Mouse (Mus musculus) midbrain, embryonic 15.5 days (tissue): ENCODE measurements around the gene Mpzl1. TPM values are rescaled to one million over a fixed set of nuclear protein-coding genes. Genes with fewer than 3 reads are reported as not detected.

Experiments
- ATAC-seq: fragments of 200-750 bp; cut with Nextera tagmentation; replicated peaks from 2 replicates; pipeline ENCODE4 v1.8.0; 2017; ENCODE audit warnings: moderate TSS enrichment
- H3K27ac ChIP-seq: fragments of 300-500 bp; sonication (generic); 2 replicates; pipeline ENCODE4 v1.5.1; 2015; ENCODE audit warnings: mild to moderate bottlenecking, inconsistent platforms
- H3K27me3 ChIP-seq: fragments of 300-500 bp; sonication (generic); replicated peaks from 2 replicates; pipeline ENCODE4 v1.6.1; 2015; ENCODE audit warnings: inconsistent platforms
- H3K36me3 ChIP-seq: fragments of 300-500 bp; sonication (generic); replicated peaks from 2 replicates; pipeline ENCODE4 v1.6.1; 2015; ENCODE audit warnings: inconsistent platforms
- H3K4me1 ChIP-seq: fragments of 300-500 bp; sonication (generic); 2 replicates; pipeline ENCODE4 v1.6.1; 2015; ENCODE audit warnings: inconsistent platforms
- H3K4me2 ChIP-seq: fragments of 300-500 bp; sonication (generic); 2 replicates; pipeline ENCODE4 v1.6.1; 2015; ENCODE audit warnings: inconsistent platforms, mild to moderate bottlenecking, moderate library complexity
- H3K4me3 ChIP-seq: fragments of 300-500 bp; sonication (generic); 2 replicates; pipeline ENCODE4 v1.5.1; 2015; ENCODE audit warnings: mild to moderate bottlenecking, inconsistent platforms
- H3K9ac ChIP-seq: fragments of 300-500 bp; sonication (generic); 2 replicates; pipeline ENCODE4 v1.6.1; 2015; ENCODE audit warnings: mild to moderate bottlenecking, inconsistent platforms
- H3K9me3 ChIP-seq: fragments of 300-500 bp; sonication (generic); 2 replicates; pipeline ENCODE4 v1.6.1; 2016; ENCODE audit warnings: inconsistent platforms
- WGBS: fragments of 180-500 bp; shearing (Covaris S2); methylation state at CpG from one replicate; pipeline ENCODE4 v1.1.7; 2015; ENCODE audit warnings: mixed read lengths; 5-methylcytosine and 5-hydroxymethylcytosine counted together
- polyA plus RNA-seq: library from polyadenylated mRNA; unstranded; fragments of >200 nt; fragmentation: Nextera tagmentation; extraction: Ambion mirVana; gene quantifications from 2 replicates; pipeline ENCODE4 v1.2.1, GENCODE M21; 2015

The Mpzl1 gene
- polyA plus RNA-seq, 1 experiment from 2014 or later = 156 TPM

DNA sequence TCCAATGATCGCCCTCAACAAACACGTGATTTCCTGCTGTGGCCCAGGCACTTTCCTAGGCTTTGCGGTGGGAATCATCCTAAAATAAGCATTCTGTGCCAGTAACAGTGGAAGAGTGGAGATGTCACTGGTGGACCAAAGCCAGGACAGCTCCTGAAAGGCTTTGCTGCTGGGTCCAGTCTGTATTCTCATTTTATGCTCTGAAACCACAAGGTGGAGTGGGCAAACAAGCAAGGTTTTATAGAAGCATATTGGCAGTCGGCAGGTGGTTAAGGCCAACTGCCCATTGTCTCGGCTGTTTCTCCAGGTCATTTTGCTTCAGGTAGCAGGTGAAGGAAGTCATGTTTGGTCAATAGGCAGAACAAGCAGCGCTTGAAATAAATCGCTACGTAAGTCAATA lies 3.2 kb downstream of the Mpzl1 start:
- Histone ChIP-seq H3K4me1 (peaks cover 50% of the 10 kb centered on the region), H3K9me3 (no peaks in the 10 kb centered on the region), H3K4me2 (no peak overlapping the region), H3K9ac (no peak overlapping the region), H3K36me3 (no peaks in the 10 kb centered on the region), H3K4me3 (no peak overlapping the region), H3K27me3 (no peaks in the 10 kb centered on the region), H3K27ac (no peak overlapping the region)
- ATAC-seq = no peak
- 83% methylated on average over 8 of the region's 8 CpGs for WGBS

DNA sequence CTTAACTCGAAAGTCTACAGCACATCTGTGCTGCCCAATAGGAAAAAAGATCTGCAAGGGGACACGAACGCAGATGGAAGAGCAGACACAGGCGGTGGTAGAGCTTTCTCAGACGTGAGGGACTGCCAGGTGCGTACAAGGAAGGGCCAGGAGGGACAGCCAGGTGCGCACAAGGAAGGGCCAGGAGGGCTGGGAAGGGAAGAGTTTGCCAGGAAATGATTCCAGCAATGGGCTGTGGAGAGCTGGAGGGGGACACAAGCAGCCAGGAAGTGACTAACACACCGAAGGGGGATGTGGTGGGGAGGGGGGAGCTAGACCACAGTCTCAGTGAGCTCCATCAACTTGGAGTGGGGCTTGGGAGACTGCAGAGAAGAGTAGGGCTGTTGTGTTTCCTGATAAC lies 4.4 kb downstream of the Mpzl1 start:
- Histone ChIP-seq H3K9ac (no peak overlapping the region), H3K4me3 (no peak overlapping the region), H3K4me2 (no peak overlapping the region), H3K27ac (no peak overlapping the region), H3K9me3 (no peaks in the 10 kb centered on the region), H3K27me3 (no peaks in the 10 kb centered on the region), H3K4me1 (peaks cover 46% of the 10 kb centered on the region), H3K36me3 (no peaks in the 10 kb centered on the region)
- 28% methylated on average over 8 of the region's 8 CpGs for WGBS
- ATAC-seq = no peak

DNA sequence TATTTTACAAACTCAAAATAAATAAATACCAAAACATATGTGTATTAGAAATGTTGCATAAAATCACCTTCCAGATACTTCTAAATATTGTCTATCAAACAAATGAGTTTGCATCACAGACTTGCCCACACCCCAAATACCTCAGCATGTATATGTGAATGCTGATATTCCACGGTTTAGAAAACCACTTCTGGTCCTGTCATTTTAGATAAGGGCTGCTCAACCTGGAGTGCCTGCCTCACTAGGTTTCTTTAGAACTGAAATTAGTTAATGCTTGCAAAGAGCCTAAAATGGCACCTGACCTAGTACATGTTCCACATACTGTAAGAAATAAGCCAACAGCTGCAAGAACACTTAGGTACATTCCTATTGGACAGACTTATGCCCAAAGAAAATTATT lies 5.7 kb downstream of the Mpzl1 start:
- H3K4me3 ChIP-seq = no peak overlapping the region
- no peak overlapping the region for H3K27ac ChIP-seq
- no peaks in the 10 kb centered on the region for H3K9me3 ChIP-seq
- H3K4me2 ChIP-seq = no peak overlapping the region
- no peaks in the 10 kb centered on the region for H3K36me3 ChIP-seq
- peaks cover 43% of the 10 kb centered on the region for H3K4me1 ChIP-seq
- H3K9ac ChIP-seq = no peak overlapping the region
- WGBS = 91% methylated on average over 1 of the region's 1 CpGs
- H3K27me3 ChIP-seq = no peaks in the 10 kb centered on the region
- no peak for ATAC-seq

DNA sequence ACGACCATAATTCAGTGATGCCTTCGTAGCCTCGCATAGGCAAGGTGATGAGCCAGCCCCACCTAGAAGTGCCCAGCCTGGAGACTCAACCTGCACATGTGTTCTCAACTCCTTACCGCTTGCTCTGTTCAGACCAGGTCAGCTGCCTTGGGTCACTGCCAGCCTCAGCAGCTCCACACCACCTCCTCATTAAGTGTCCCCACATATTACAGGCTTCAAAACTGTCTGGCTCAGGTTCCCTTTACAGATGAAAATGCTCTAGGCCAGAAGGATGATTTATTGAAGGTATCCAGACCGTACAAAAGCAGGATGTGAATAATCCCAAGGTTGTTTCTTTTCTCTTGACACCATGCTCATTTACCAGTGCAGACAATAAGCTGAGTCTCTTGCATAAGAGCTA lies 8.4 kb downstream of the Mpzl1 start:
- Histone ChIP-seq H3K27me3 (no peaks in the 10 kb centered on the region), H3K4me2 (no peak overlapping the region), H3K27ac (no peak overlapping the region), H3K9me3 (no peaks in the 10 kb centered on the region), H3K4me1 (peaks cover 23% of the 10 kb centered on the region), H3K9ac (no peak overlapping the region), H3K36me3 (no peaks in the 10 kb centered on the region), H3K4me3 (no peak overlapping the region)
- ATAC-seq = no peak
- 86% methylated on average over 5 of the region's 5 CpGs for WGBS

DNA sequence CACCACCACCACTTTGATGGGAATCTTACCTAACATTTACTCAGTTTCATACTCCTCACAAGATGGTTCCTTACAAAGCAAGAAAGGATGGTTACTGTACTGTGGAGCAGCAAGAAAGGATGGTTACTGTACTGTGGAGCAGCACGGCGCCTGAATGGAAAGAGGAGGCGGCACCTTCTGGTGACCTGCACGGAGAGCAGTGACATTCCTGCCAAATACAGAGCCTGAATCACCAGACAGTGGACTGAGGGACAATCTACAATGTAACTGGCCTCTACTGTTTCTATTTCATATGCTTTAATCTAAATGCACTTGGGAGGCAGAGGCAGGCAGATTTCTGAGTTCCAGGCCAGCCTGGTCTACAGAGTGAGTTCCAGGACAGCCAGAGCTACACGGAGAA lies 9.3 kb downstream of the Mpzl1 start:
- Histone ChIP-seq H3K4me2 (no peak overlapping the region), H3K9ac (no peak overlapping the region), H3K4me3 (no peak overlapping the region), H3K27me3 (no peaks in the 10 kb centered on the region), H3K9me3 (no peaks in the 10 kb centered on the region), H3K36me3 (no peaks in the 10 kb centered on the region), H3K4me1 (peaks cover 18% of the 10 kb centered on the region), H3K27ac (no peak overlapping the region)
- WGBS = 91% methylated on average over 5 of the region's 5 CpGs
- no peak for ATAC-seq

DNA sequence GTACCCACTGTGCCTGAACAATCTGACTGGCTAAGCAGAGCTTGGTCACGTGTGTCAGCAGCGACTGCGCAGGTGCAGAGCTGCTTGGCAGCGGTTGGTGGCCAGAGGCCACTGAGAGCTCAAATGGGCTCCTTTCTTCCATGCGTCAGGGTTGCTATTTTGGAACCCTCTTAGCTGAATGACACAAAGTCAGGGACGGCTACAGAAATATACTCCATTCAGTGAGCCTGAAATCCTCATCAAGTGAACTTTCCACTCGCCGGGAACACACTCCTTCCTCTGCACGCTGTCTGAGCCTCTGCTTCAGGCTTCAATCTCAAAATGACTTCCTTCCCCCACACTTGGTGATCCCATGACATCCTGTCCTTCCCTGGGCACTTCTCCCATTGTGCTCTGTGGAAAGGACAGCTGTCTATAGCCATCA lies 16.1 kb downstream of the Mpzl1 start:
- H3K9me3 ChIP-seq = no peaks in the 10 kb centered on the region
- no peak overlapping the region for H3K4me3 ChIP-seq
- no peak overlapping the region for H3K27ac ChIP-seq
- peaks cover 17% of the 10 kb centered on the region for H3K4me1 ChIP-seq
- H3K4me2 ChIP-seq = no peak overlapping the region
- H3K27me3 ChIP-seq = no peaks in the 10 kb centered on the region
- peaks cover 8% of the 10 kb centered on the region for H3K36me3 ChIP-seq
- no peak overlapping the region for H3K9ac ChIP-seq
- WGBS = 48% methylated on average over 9 of the region's 9 CpGs
- ATAC-seq = no peak

DNA sequence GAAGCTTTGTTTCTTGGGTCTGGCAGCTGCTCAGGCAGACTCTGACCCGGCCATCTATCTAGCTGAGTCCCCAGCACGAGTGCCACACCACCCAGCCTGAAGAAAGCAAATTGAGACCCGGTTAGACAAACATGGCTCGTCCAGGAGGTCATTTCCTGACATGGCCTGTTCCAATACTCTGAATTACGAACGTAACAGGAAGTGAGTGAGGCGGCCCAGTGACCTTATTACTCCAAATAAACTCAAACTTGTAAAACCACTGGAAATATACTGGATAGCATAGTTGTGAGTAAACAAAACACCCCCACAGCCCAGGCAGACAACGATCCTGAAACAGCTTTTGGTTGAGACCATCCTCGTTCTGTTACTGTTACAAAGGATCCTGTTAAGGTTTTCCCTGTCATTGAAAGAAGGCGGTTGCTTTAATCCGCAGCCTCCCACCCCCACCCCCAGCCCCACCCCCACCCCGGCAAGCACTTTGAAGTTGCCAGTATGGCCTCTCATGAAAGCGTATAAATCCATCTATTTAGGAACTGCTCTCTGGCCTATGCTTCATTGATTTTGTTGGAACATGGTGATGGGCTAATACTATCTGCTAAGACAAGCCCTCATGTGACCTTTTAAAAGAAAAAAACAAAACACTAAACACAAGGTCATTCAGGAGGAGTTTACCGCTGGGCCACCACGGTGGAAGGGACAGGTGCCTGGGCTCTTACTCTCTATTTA lies 17.0 kb downstream of the Mpzl1 start:
- no peak overlapping the region for H3K4me2 ChIP-seq
- no peak overlapping the region for H3K4me3 ChIP-seq

DNA sequence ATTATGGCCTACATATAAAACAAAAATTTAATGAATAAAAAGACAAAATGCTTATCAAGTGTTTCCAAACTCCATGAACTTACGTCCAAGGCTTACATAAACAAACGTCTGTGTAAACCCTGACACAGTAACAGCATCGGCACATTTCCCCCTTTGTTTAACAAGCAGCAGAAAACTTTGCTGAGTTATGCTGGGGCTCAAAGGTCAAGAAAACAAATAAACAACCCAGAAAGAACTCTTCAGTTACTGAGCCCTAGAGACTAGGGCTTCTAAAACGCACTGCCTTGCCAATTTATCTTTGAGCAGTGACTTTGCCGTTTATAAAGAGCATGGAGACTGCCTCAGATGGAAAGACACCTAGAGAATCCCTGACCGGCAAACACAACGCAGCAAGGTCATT lies 17.7 kb downstream of the Mpzl1 start:
- Histone ChIP-seq H3K4me3 (no peak overlapping the region), H3K27ac (peak overlapping the region; percentile 43; the same call in 1 of the 2 replicates), H3K9ac (no peak overlapping the region), H3K36me3 (peaks cover 8% of the 10 kb centered on the region), H3K4me2 (no peak overlapping the region), H3K4me1 (peaks cover 17% of the 10 kb centered on the region), H3K9me3 (no peaks in the 10 kb centered on the region), H3K27me3 (no peaks in the 10 kb centered on the region)
- WGBS = 45% methylated on average over 7 of the region's 7 CpGs
- ATAC-seq = no peak

More for the DNA sequence above, 17.0 kb downstream of the Mpzl1 start:
- no peaks in the 10 kb centered on the region for H3K9me3 ChIP-seq
- WGBS = 14% methylated on average over 15 of the region's 15 CpGs
- peak overlapping the region; percentile 43 for H3K27ac ChIP-seq
- no peaks in the 10 kb centered on the region for H3K27me3 ChIP-seq
- H3K9ac ChIP-seq = no peak overlapping the region
- H3K4me1 ChIP-seq = peaks cover 17% of the 10 kb centered on the region
- H3K36me3 ChIP-seq = peaks cover 8% of the 10 kb centered on the region
- peak; percentile 71; the same call in 1 of the 2 replicates for ATAC-seq

DNA sequence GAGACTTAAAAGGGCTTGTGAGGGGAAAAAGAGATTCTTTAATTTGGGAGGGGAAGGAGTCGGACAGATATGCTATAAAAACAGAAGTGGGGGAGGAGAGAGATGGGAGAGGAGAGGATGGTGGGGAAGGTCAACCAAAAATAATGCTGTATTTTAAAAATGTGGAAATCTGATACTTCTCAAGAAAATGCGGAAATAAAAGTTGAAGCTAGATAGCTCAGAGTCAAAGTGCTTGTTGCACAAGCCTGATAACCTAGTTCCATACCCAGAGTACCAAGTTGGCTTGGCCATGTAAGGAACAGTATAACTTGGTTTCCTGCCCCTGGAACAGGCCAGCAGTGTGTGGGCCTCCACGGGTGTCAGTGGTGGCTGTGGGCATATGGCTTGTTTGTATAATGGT lies 19.5 kb downstream of the Mpzl1 start:
- ATAC-seq = no peak
- Histone ChIP-seq H3K27me3 (no peaks in the 10 kb centered on the region), H3K4me3 (no peak overlapping the region), H3K27ac (no peak overlapping the region), H3K9ac (no peak overlapping the region), H3K36me3 (peaks cover 8% of the 10 kb centered on the region), H3K4me1 (peaks cover 31% of the 10 kb centered on the region), H3K9me3 (no peaks in the 10 kb centered on the region), H3K4me2 (no peak overlapping the region)
- WGBS = 100% methylated on average over 3 of the region's 3 CpGs

DNA sequence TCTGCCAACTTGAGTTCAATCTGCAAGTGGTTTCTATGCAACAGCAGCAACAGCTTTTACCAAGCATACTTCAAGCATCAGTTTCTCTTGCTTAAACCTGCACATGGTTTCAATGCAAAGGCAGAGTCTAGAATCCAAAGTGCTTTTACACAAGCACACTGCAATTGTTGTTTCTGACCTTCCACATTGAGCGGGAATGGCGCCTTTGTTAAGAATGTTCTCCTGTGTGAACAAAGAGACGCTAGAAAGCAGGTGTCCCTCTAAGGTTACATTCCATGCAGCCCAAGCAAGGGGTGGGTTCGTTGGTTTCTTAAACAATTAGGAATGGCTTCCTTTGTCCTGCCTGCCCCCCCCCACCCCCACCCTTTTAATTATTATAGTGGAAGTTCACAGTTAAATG lies 20.4 kb downstream of the Mpzl1 start:
- H3K36me3 ChIP-seq = peaks cover 8% of the 10 kb centered on the region
- no peaks in the 10 kb centered on the region for H3K27me3 ChIP-seq
- no peak overlapping the region for H3K4me2 ChIP-seq
- H3K27ac ChIP-seq = no peak overlapping the region
- 80% methylated on average over 4 of the region's 4 CpGs for WGBS
- H3K4me1 ChIP-seq = peaks cover 31% of the 10 kb centered on the region
- no peaks in the 10 kb centered on the region for H3K9me3 ChIP-seq
- no peak for ATAC-seq
- no peak overlapping the region for H3K9ac ChIP-seq
- H3K4me3 ChIP-seq = no peak overlapping the region

DNA sequence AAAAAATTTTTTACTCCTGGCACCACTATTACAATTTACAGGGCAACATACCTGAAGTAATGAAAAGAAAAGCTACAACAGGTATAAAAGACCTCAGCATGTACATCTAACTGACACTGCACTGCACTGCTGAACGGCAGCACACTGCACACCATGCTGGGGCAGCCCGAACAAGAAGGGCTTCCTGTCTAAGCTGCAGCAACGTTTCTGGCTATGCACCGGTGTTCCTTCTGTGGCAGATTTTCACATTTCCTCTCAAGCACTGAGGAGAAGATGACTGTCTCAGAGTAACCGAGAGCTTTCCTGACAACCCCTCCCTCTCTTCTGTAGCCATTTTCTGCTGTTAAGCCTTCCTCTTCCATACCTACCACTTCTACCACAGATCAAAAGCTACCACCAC lies 21.6 kb downstream of the Mpzl1 start:
- 77% methylated on average over 5 of the region's 5 CpGs for WGBS
- H3K4me1 ChIP-seq = peaks cover 27% of the 10 kb centered on the region
- no peak for ATAC-seq

DNA sequence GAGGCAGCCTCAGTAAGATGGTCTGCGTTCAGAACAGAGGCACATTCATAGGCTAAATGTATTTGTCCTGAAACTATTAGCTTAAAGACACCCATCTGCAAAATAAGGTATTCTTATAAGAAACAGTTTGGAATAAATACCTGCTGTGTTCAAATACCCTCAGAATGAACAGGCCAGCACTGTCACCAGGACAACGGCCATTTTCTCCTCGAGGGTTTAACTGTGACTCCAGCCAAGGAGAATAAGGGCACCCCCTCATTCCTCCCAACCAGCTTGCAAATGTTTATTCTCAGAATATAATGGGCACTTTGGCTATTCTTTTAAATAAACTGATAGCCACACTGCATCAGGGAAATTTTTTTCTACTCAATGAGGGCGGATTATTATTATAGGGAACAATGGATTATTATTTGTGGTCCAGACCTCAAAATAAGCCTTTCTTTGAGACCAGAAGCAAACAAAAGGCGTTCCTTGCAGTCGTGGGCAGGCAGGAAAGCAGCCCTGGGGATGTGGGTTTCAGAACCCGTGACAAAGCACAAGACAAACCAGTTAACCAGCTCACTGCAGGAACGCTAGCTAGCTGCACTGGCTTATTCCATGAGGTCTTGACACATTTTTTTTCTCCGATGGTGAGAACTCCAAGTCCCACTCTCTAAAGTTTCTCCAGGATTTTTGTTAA lies 23.9 kb downstream of the Mpzl1 start:
- Histone ChIP-seq H3K27me3 (no peaks in the 10 kb centered on the region), H3K27ac (peak overlapping the region; percentile 60), H3K36me3 (peaks cover 8% of the 10 kb centered on the region), H3K4me1 (peaks cover 15% of the 10 kb centered on the region), H3K4me2 (no peak overlapping the region), H3K4me3 (no peak overlapping the region), H3K9me3 (no peaks in the 10 kb centered on the region), H3K9ac (no peak overlapping the region)
- ATAC-seq = peak; percentile 58
- 9% methylated on average over 9 of the region's 9 CpGs for WGBS

More for the DNA sequence above, 21.6 kb downstream of the Mpzl1 start:
- Histone ChIP-seq H3K27ac (no peak overlapping the region), H3K36me3 (peaks cover 8% of the 10 kb centered on the region), H3K9ac (no peak overlapping the region), H3K4me2 (no peak overlapping the region), H3K9me3 (no peaks in the 10 kb centered on the region), H3K4me3 (no peak overlapping the region), H3K27me3 (no peaks in the 10 kb centered on the region)
